Mouse (Mus musculus) MEL (cell line): Measurements from ENCODE around the gene Cux1. TPM values are rescaled to one million over a fixed set of nuclear protein-coding genes. Genes with fewer than 3 reads are reported as not detected.

Source experiments
- DNase-seq: peaks from one replicate; pipeline ENCODE4 v3.0.0; 2011; ENCODE audit warnings: low read depth, low spot score
- H3K27ac ChIP-seq: 2 replicates; pipeline ENCODE4 v1.5.1; 2012; ENCODE audit warnings: low read depth, mild to moderate bottlenecking, control low read depth, low read length, moderate library complexity; ENCODE audit not compliant: control insufficient read depth
- H3K27me3 ChIP-seq, 2 experiments: fragments of 150-350 bp in 1 of 2; sonication (generic) in 1 of 2; 2 replicates each; pipeline ENCODE4 v1.6.1; 2012; ENCODE audit warnings: low read length in 2 of 2, mild to moderate bottlenecking in 2 of 2, improper control_type of control experiment in 1 of 2, moderate library complexity in 1 of 2; ENCODE audit not compliant: insufficient read depth in 2 of 2, control insufficient read depth in 1 of 2
- H3K36me3 ChIP-seq, 2 experiments: 2 replicates each; pipeline ENCODE4 v1.6.1; 2012 to 2014; ENCODE audit warnings: low read length in 2 of 2, improper control_type of control experiment in 1 of 2, inconsistent platforms in 1 of 2, mild to moderate bottlenecking in 1 of 2; ENCODE audit not compliant: insufficient read depth in 2 of 2, control insufficient read depth in 1 of 2
- H3K4me1 ChIP-seq, 2 experiments: fragments of 150-350 bp in 1 of 2; sonication (generic) in 1 of 2; 2 replicates each; pipeline ENCODE4 v1.6.1; 2012; ENCODE audit warnings: low read length in 2 of 2, improper control_type of control experiment in 1 of 2, mild to moderate bottlenecking in 1 of 2; ENCODE audit not compliant: insufficient read depth in 2 of 2, control insufficient read depth in 1 of 2
- H3K4me3 ChIP-seq, 2 experiments: fragments of 150-350 bp in 1 of 2; sonication (generic) in 1 of 2; 2 replicates each; pipeline ENCODE4 v1.5.1; 2012; ENCODE audit warnings: low read depth in 2 of 2, low read length in 2 of 2, mild to moderate bottlenecking in 2 of 2, moderate library complexity in 2 of 2, control low read depth in 1 of 2, improper control_type of control experiment in 1 of 2; ENCODE audit not compliant: control insufficient read depth in 1 of 2, insufficient read depth in 1 of 2
- H3K79me2 ChIP-seq: 2 replicates; pipeline ENCODE4 v1.6.1; 2012; ENCODE audit warnings: mild to moderate bottlenecking, low read length, moderate library complexity; ENCODE audit not compliant: control insufficient read depth, poor library complexity, insufficient read depth
- H3K9ac ChIP-seq: 2 replicates; pipeline ENCODE4 v1.6.1; 2012; ENCODE audit warnings: low read depth, mild to moderate bottlenecking, control low read depth, low read length, moderate library complexity; ENCODE audit not compliant: control insufficient read depth, poor library complexity, severe bottlenecking
- H3K9me3 ChIP-seq: fragments of 150-350 bp; sonication (generic); replicated peaks from 2 replicates; pipeline ENCODE4 v1.6.1; 2012; ENCODE audit warnings: mild to moderate bottlenecking, low read length, improper control_type of control experiment, moderate library complexity; ENCODE audit not compliant: insufficient read depth
- CHD2 ChIP-seq: IDR thresholded peaks from 2 replicates; pipeline ENCODE4 v1.6.1; 2011; ENCODE audit warnings: low read length, improper control_type of control experiment
- CTCF ChIP-seq, 3 experiments: IDR thresholded peaks in 2 of 3; conservative IDR thresholded peaks in 1 of 3; 2 replicates each; pipeline ENCODE4 v1.5.1; 2011 to 2012; ENCODE audit warnings: low read length in 3 of 3, low read depth in 2 of 3, mild to moderate bottlenecking in 2 of 3, improper control_type of control experiment in 1 of 3, inconsistent platforms in 1 of 3, mixed read lengths in 1 of 3, moderate library complexity in 1 of 3; ENCODE audit not compliant: control insufficient read depth in 1 of 3, insufficient read depth in 1 of 3, poor library complexity in 1 of 3, severe bottlenecking in 1 of 3
- ELF1 ChIP-seq: IDR thresholded peaks from 2 replicates; pipeline ENCODE4 v1.6.1; 2014; ENCODE audit warnings: low read depth, mild to moderate bottlenecking, inconsistent platforms, low read length, improper control_type of control experiment, moderate library complexity
- EP300 ChIP-seq, 2 experiments: IDR thresholded peaks; 2 replicates each; pipeline ENCODE4 v1.6.1; 2011; ENCODE audit warnings: improper control_type of control experiment in 2 of 2, low read length in 2 of 2, low read depth in 1 of 2, mild to moderate bottlenecking in 1 of 2
- ETS1 ChIP-seq: IDR thresholded peaks from 2 replicates; pipeline ENCODE4 v1.6.1; 2012; ENCODE audit warnings: low read depth, mild to moderate bottlenecking, inconsistent platforms, low read length, improper control_type of control experiment, moderate library complexity
- GABPA ChIP-seq: IDR thresholded peaks from 2 replicates; pipeline ENCODE4 v1.6.1; 2012; ENCODE audit warnings: low read depth, mild to moderate bottlenecking, inconsistent platforms, low read length, improper control_type of control experiment, moderate library complexity
- MAX ChIP-seq: IDR thresholded peaks from 2 replicates; pipeline ENCODE4 v1.6.1; 2011; ENCODE audit warnings: low read length, improper control_type of control experiment
- MYB ChIP-seq: IDR thresholded peaks from 2 replicates; pipeline ENCODE4 v1.6.1; 2011; ENCODE audit warnings: mild to moderate bottlenecking, low read depth, low read length, improper control_type of control experiment
- NRF1 ChIP-seq: IDR thresholded peaks from 2 replicates; pipeline ENCODE4 v1.6.1; 2014; ENCODE audit warnings: low read depth, mild to moderate bottlenecking, inconsistent platforms, low read length, improper control_type of control experiment, moderate library complexity; ENCODE audit not compliant: poor library complexity, insufficient read depth, severe bottlenecking
- POLR2A ChIP-seq, 2 experiments: IDR thresholded peaks; 2 replicates each; pipeline ENCODE4 v1.6.1; 2011 to 2012; ENCODE audit warnings: low read length in 2 of 2, mild to moderate bottlenecking in 2 of 2, control low read depth in 1 of 2, improper control_type of control experiment in 1 of 2, low read depth in 1 of 2, moderate library complexity in 1 of 2; ENCODE audit not compliant: control insufficient read depth in 1 of 2, insufficient read depth in 1 of 2, poor library complexity in 1 of 2
- POLR2AphosphoS5 ChIP-seq: IDR thresholded peaks from 2 replicates; pipeline ENCODE4 v1.6.1; 2012; ENCODE audit warnings: low read depth, borderline replicate concordance, mild to moderate bottlenecking, inconsistent platforms, low read length, moderate library complexity, mixed read lengths
- TAL1 ChIP-seq: IDR thresholded peaks from 2 replicates; pipeline ENCODE4 v1.6.1; 2012; ENCODE audit warnings: mild to moderate bottlenecking, inconsistent platforms, low read length, moderate library complexity, mixed read lengths
- TCF12 ChIP-seq: IDR thresholded peaks from 2 replicates; pipeline ENCODE4 v1.6.1; 2014; ENCODE audit warnings: low read depth, mild to moderate bottlenecking, inconsistent platforms, low read length, improper control_type of control experiment, moderate library complexity
- UBTF ChIP-seq: IDR thresholded peaks from 2 replicates; pipeline ENCODE4 v1.6.1; 2012; ENCODE audit warnings: low read depth, mild to moderate bottlenecking, inconsistent platforms, low read length, improper control_type of control experiment, moderate library complexity, borderline replicate concordance; ENCODE audit not compliant: insufficient read depth
- USF1 ChIP-seq: IDR thresholded peaks from 2 replicates; pipeline ENCODE4 v1.6.1; 2014; ENCODE audit warnings: low read depth, mild to moderate bottlenecking, inconsistent platforms, low read length, improper control_type of control experiment, moderate library complexity
- ZC3H11A ChIP-seq: IDR thresholded peaks from 2 replicates; pipeline ENCODE4 v1.6.1; 2012; ENCODE audit warnings: low read depth, mild to moderate bottlenecking, inconsistent platforms, low read length, improper control_type of control experiment
- ZMIZ1 ChIP-seq: IDR thresholded peaks from 2 replicates; pipeline ENCODE4 v1.6.1; 2012; ENCODE audit warnings: low read depth, mild to moderate bottlenecking, inconsistent platforms, low read length, improper control_type of control experiment, moderate library complexity
- ZNF384 ChIP-seq: IDR thresholded peaks from 2 replicates; pipeline ENCODE4 v1.6.1; 2012; ENCODE audit warnings: low read depth, mild to moderate bottlenecking, inconsistent platforms, low read length, improper control_type of control experiment
- polyA plus RNA-seq, 2 experiments: library from polyadenylated mRNA; stranded (reverse) in 1 of 2; unstranded in 1 of 2; fragments of >175 nt in 1 of 2; fragments of >200 nt in 1 of 2; gene quantifications; 2 replicates each; pipeline versions ENCODE4 v1.2.1 to v1.2.4; 2012; ENCODE audit warnings: low replicate concordance in 2 of 2, low read depth in 1 of 2; ENCODE audit not compliant: insufficient read length in 2 of 2, insufficient read depth in 1 of 2, missing spikeins in 1 of 2
- total RNA-seq: library from RNA; depleted of rRNA; stranded (reverse); fragments of 300-350 nt; gene quantifications from 2 replicates; pipeline ENCODE4 v1.2.3, GENCODE M21; 2012

Gene Cux1
- total and polyA plus RNA-seq, 3 experiments = 71.1 to 104 TPM; not detected in 1

- Histone ChIP-seq H3K9me3 (no peaks in the 10 kb centered on the region), H3K4me1 (peaks cover 8 to 16% of the 10 kb centered on the region in 2 experiments; a peak in 3 of 4 replicates), H3K9ac (no peak overlapping the region), H3K4me3 (no peak overlapping the region), H3K36me3 (peaks cover 11 to 12% of the 10 kb centered on the region in 2 experiments), H3K27me3 (no peaks in the 10 kb centered on the region), H3K27ac (no peak overlapping the region), H3K79me2 (peaks cover 94% of the 10 kb centered on the region)
- no peak for DNase-seq
- TF ChIP-seq POLR2A (IDR thresholded peaks at IDR 0.05; ENCODE audit: control insufficient read depth in 1 of 2, insufficient read depth in 1 of 2, low read depth in 1 of 2, low read length in 2 of 2, poor library complexity in 1 of 2) = no peak
- no peak for TF ChIP-seq MAX
- no peak for TF ChIP-seq TCF12
- no peak for TF ChIP-seq USF1
- TF ChIP-seq POLR2AphosphoS5 = no peak
- TF ChIP-seq TAL1 = no peak
Observed at GRCm38 (mm10) chr5:136552832-136553231, 14.5 kb downstream of the Cux1 start.

- no peaks in the 10 kb centered on the region for H3K27me3 ChIP-seq
- no peak overlapping the region for H3K9ac ChIP-seq
- peaks cover 8 to 13% of the 10 kb centered on the region in 2 experiments; a peak in 3 of 4 replicates for H3K4me1 ChIP-seq
- peaks cover 11 to 12% of the 10 kb centered on the region in 2 experiments for H3K36me3 ChIP-seq
- no peak for DNase-seq
- H3K79me2 ChIP-seq = peaks cover 88% of the 10 kb centered on the region
- H3K4me3 ChIP-seq = no peak overlapping the region
- TF ChIP-seq ZMIZ1 = no peak
- no peak for TF ChIP-seq MYB
- TF ChIP-seq EP300 (IDR thresholded peaks at IDR 0.05; ENCODE audit: low read depth in 1 of 2, low read length in 2 of 2) = no peak
- TF ChIP-seq ZC3H11A = no peak
- TF ChIP-seq CHD2 = no peak
- no peak for TF ChIP-seq POLR2A (IDR thresholded peaks at IDR 0.05; ENCODE audit: control insufficient read depth in 1 of 2, insufficient read depth in 1 of 2, low read depth in 1 of 2, low read length in 2 of 2, poor library complexity in 1 of 2)
- no peak for TF ChIP-seq ETS1
- TF ChIP-seq ELF1 = no peak
- TF ChIP-seq CTCF (IDR thresholded peaks at IDR 0.05 in 2 of 3, conservative IDR thresholded peaks at IDR 0.05 in 1 of 3; ENCODE audit: control insufficient read depth in 1 of 3, insufficient read depth in 1 of 3, low read depth in 2 of 3, low read length in 3 of 3, poor library complexity in 1 of 3, severe bottlenecking in 1 of 3) = no peak
- TF ChIP-seq NRF1 = no peak
- no peak for TF ChIP-seq UBTF
- no peak for TF ChIP-seq ZNF384
- no peak for TF ChIP-seq GABPA
- TF ChIP-seq, all 39 proteins: peak for 0
- Histone ChIP-seq H3K27ac (no peak overlapping the region), H3K9me3 (no peaks in the 10 kb centered on the region)
Observed at GRCm38 (mm10) chr5:136552093-136552492, 15.2 kb downstream of the Cux1 start.
